Mouse (Mus musculus) olfactory bulb, adult 2 months (tissue): ENCODE data around the gene Arhgap44.

Experiments
- CTCF ChIP-seq: fragments of 200-500 bp; IDR thresholded peaks from 2 replicates; pipeline ENCODE4 v1.5.1; 2012; ENCODE audit warnings: low read depth, mild to moderate bottlenecking, low read length, moderate library complexity; ENCODE audit not compliant: insufficient read depth
- POLR2A ChIP-seq: fragments of 200-500 bp; IDR thresholded peaks from 2 replicates; pipeline ENCODE4 v1.6.1; 2012; ENCODE audit warnings: mild to moderate bottlenecking, low read depth, low read length, moderate library complexity; ENCODE audit not compliant: insufficient read depth

GRCm38 (mm10) chr11:65159791-65160190 is 3.0 kb downstream of the Arhgap44 start, which contains the start of gene 1700086D15Rik:
- TF ChIP-seq CTCF: no peak
- no peak for TF ChIP-seq POLR2A
